Mouse (Mus musculus) lung, adult 2 months (tissue): ENCODE results near the gene Pqlc2. TPM values are rescaled to one million over a fixed set of nuclear protein-coding genes. Genes with fewer than 3 reads are reported as not detected.

Experiments
- DNase-seq: peaks from one replicate; pipeline ENCODE4 v3.0.0; 2022
- H3K4me1 ChIP-seq: fragments of 200-500 bp; 2 replicates; pipeline ENCODE4 v1.6.1; 2011; ENCODE audit warnings: low read length; ENCODE audit not compliant: control insufficient read depth, insufficient read depth
- H3K4me3 ChIP-seq: fragments of 200-500 bp; replicated peaks from 2 replicates; pipeline ENCODE3; 2011; ENCODE audit warnings: low read depth, mild to moderate bottlenecking, control low read depth, low read length; ENCODE audit errors: extremely low read depth
- CTCF ChIP-seq: fragments of 200-500 bp; IDR thresholded peaks from 2 replicates; pipeline ENCODE4 v1.5.1; 2011; ENCODE audit warnings: mild to moderate bottlenecking, low read length, control low read depth; ENCODE audit not compliant: insufficient read depth
- POLR2A ChIP-seq: fragments of 200-500 bp; IDR thresholded peaks from 2 replicates; pipeline ENCODE4 v1.6.1; 2011; ENCODE audit warnings: low read depth, mild to moderate bottlenecking, control low read depth, low read length, borderline replicate concordance; ENCODE audit errors: extremely low read depth
- WGBS: fragments of 180-500 bp; shearing (Covaris S2); methylation state at CpG from one replicate; pipeline ENCODE4 v1.1.7; 2018; 5-methylcytosine and 5-hydroxymethylcytosine counted together
- polyA plus RNA-seq: library from polyadenylated mRNA; depleted of rRNA; stranded (reverse); fragments of >200 nt; gene quantifications from 2 replicates; pipeline ENCODE4 v1.2.3, GENCODE M21; 2012

Gene Pqlc2
- polyA plus RNA-seq, 1 experiment, result 34.0 TPM

GRCm38 (mm10) chr4:139256146-139256545 is 54.4 kb downstream of the Pqlc2 start:
- 41% methylated on average over 4 of the region's 4 CpGs for WGBS
- Histone ChIP-seq H3K4me3 (no peak overlapping the region), H3K4me1 (peaks cover 8% of the 10 kb centered on the region)
- peak; percentile 50 for DNase-seq
- TF ChIP-seq CTCF, result no peak

- peaks cover 10% of the 10 kb centered on the region for H3K4me1 ChIP-seq
- WGBS, result 74% methylated on average over 9 of the region's 9 CpGs
- TF ChIP-seq CTCF (no peak), POLR2A (no peak)
- no peak overlapping the region for H3K4me3 ChIP-seq
- DNase-seq, result no peak
Measured at GRCm38 (mm10) chr4:139253206-139253605, 57.3 kb downstream of the Pqlc2 start.

- DNase-seq, result peak; percentile 83
- TF ChIP-seq POLR2A (no peak), CTCF (peak; percentile 78)
- H3K4me3 ChIP-seq, result no peak overlapping the region
- H3K4me1 ChIP-seq, result peaks cover 13% of the 10 kb centered on the region
- WGBS, result 40% methylated on average over 22 of the region's 22 CpGs
Measured at GRCm38 (mm10) chr4:139252051-139252760, 58.3 kb downstream of the Pqlc2 start.

GRCm38 (mm10) chr4:139250886-139251285 is 59.6 kb downstream of the Pqlc2 start:
- TF ChIP-seq POLR2A, result no peak
- no peak for TF ChIP-seq CTCF
- H3K4me3 ChIP-seq, result no peak overlapping the region
- 39% methylated on average over 8 of the region's 8 CpGs for WGBS
- no peak for DNase-seq
- peaks cover 13% of the 10 kb centered on the region for H3K4me1 ChIP-seq

- TF ChIP-seq CTCF, result no peak
- no peak for TF ChIP-seq POLR2A
- DNase-seq, result peak; percentile 29
- WGBS, result 44% methylated on average over 5 of the region's 5 CpGs
- H3K4me3 ChIP-seq, result no peak overlapping the region
- peaks cover 13% of the 10 kb centered on the region for H3K4me1 ChIP-seq
Measured at GRCm38 (mm10) chr4:139250043-139250442, 60.5 kb downstream of the Pqlc2 start.

GRCm38 (mm10) chr4:139248736-139249135 is 61.8 kb downstream of the Pqlc2 start:
- H3K4me1 ChIP-seq, result peaks cover 13% of the 10 kb centered on the region

GRCm38 (mm10) chr4:139247966-139248365 is 62.5 kb downstream of the Pqlc2 start:
- H3K4me1 ChIP-seq, result peaks cover 13% of the 10 kb centered on the region
- 49% methylated on average over 7 of the region's 7 CpGs for WGBS

More at GRCm38 (mm10) chr4:139248736-139249135, 61.8 kb downstream of the Pqlc2 start:
- no peak for DNase-seq
- 79% methylated on average over 5 of the region's 5 CpGs for WGBS
- no peak for TF ChIP-seq CTCF
- TF ChIP-seq POLR2A, result no peak
- H3K4me3 ChIP-seq, result no peak overlapping the region

GRCm38 (mm10) chr4:139246130-139246877 is 64.2 kb downstream of the Pqlc2 start:
- no peak for DNase-seq
- WGBS, result 74% methylated on average over 7 of the region's 7 CpGs
- TF ChIP-seq POLR2A (no peak), CTCF (no peak)
- peaks cover 10% of the 10 kb centered on the region for H3K4me1 ChIP-seq
- H3K4me3 ChIP-seq, result no peak overlapping the region

More at GRCm38 (mm10) chr4:139247966-139248365, 62.5 kb downstream of the Pqlc2 start:
- TF ChIP-seq POLR2A (no peak), CTCF (no peak)
- no peak overlapping the region for H3K4me3 ChIP-seq
- no peak for DNase-seq

GRCm38 (mm10) chr4:139245534-139245933 is 65.0 kb downstream of the Pqlc2 start:
- no peak for TF ChIP-seq CTCF
- TF ChIP-seq POLR2A, result no peak
- WGBS, result 79% methylated on average over 2 of the region's 2 CpGs
- H3K4me1 ChIP-seq, result peaks cover 10% of the 10 kb centered on the region
- H3K4me3 ChIP-seq, result no peak overlapping the region
- DNase-seq, result no peak
